Mouse (Mus musculus) ES-Bruce4 (cell line): ENCODE measurements at regions not wholly inside any gene's neighbourhood (a gene's known extent, or its start where the extent isn't known, plus 50 kb on each side); places are given as distances from the start of the nearest gene placed in this dataset.

Source experiments
- CTCF ChIP-seq: IDR thresholded peaks from one replicate; pipeline ENCODE4 v1.8.1; 2011; ENCODE audit warnings: low read depth, low read length
- EP300 ChIP-seq: IDR thresholded peaks from 2 replicates; pipeline ENCODE4 v1.6.1; 2011; ENCODE audit warnings: low read depth, low read length; ENCODE audit not compliant: insufficient read depth
- POLR2A ChIP-seq: IDR thresholded peaks from one replicate; pipeline ENCODE4 v1.8.1; 2011; ENCODE audit warnings: low read length; ENCODE audit not compliant: insufficient read depth

DNA sequence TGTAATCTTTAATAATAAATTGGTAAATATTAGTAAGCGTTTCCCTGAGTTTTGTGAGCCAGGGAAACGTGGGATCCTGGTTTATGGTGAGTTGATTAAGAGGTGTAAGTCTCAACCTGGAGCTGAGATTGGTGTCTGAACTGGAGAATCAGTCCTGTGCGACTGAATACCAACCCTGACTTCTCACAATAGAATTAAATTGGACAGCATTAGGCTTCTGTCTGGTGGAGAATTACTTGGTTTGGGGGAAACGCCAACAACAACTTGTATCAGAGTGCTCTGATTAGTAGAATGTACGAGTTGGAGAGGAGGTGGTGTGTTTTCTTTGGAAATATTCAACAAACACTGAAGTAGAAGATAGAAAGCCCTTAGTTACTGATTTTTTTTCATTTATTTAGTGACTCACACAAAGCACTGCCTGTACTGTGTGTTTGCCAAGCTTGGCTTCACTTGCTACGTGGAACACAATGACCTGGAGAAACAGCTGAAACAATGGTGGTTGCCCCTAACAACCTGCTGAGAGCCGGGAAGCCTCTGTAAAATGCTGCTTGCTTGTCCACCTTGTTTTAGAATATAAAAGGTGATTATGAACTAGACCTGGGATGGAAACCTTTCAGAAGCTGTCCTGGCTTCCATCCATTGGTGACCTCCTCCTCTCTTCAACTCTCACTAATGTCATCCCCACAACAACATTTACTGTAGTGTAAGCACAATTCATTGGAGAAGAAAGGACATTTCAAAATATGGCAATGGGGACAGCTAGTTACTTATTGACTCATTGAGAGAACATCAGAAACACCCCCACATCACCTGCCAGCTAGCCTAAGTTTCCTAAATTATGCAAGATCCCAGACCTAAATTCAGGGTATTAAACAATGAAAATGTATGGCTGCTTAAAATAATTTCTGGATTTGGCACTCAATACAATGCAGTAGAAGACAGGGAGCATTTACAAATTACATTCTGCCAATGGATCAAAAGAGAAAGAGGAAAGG is 597.5 kb downstream of the Stpg2 start:
- no peak for TF ChIP-seq POLR2A
- no peak for TF ChIP-seq CTCF
- no peak for TF ChIP-seq EP300
